8 mouse cellular contexts compared by ENCODE assay signal in genomic region chr11:3267133-3267532, GRCm38 (mm10). TPM values are rescaled to one million over a fixed set of nuclear protein-coding genes. Genes with fewer than 3 reads are reported as not detected.
DNase-seq lines count a peak whose midpoint lies in the region; ATAC-seq lines count a peak whose summit lies in the region.

No protein-coding gene starts in this region.

- peak overlapping the region; percentile 87 for H3K4me3 ChIP-seq in forebrain, embryonic 15.5 days
- H3K4me3 ChIP-seq in liver, embryonic 13.5 days (replicated peaks): peak overlapping the region; percentile 99

- peak; percentile 20 for DNase-seq in CD4-positive, CD25-positive, alpha-beta regulatory T cell, adult 2 months (ENCODE audit: low read depth, low spot score)
- peak; percentile 6 to 10 for DNase-seq in B cell, adult 2 months
- no peak for DNase-seq in liver, embryonic 13.5 days
- no peak for DNase-seq in right cerebral cortex, postnatal 36 days (ENCODE audit: low spot score in 2 of 2)
- DNase-seq in left cerebral cortex, postnatal 4 days: no peak
- DNase-seq in thymus, postnatal 4 days: no peak

- H3K9me3 ChIP-seq in forebrain, embryonic 15.5 days: no peaks in the 10 kb centered on the region
- H3K9me3 ChIP-seq in liver, embryonic 13.5 days (replicated peaks): no peaks in the 10 kb centered on the region

- WGBS in forebrain, embryonic 15.5 days: 51% methylated on average over 7 of the region's 7 CpGs
- WGBS in liver, embryonic 13.5 days (ENCODE audit: insufficient replicate concordance): 29% methylated on average over 7 of the region's 7 CpGs

- peak overlapping the region; percentile 99; the same call in 1 of the 2 replicates for H3K9ac ChIP-seq in forebrain, embryonic 15.5 days (replicated peaks)
- peak overlapping the region; percentile 98 for H3K9ac ChIP-seq in liver, embryonic 13.5 days

- H3K36me3 ChIP-seq in forebrain, embryonic 15.5 days: peaks cover 16% of the 10 kb centered on the region
- peaks cover 22% of the 10 kb centered on the region for H3K36me3 ChIP-seq in liver, embryonic 13.5 days

- no peak for ATAC-seq in CD4-positive, CD25-positive, alpha-beta regulatory T cell, adult 4 months
- no peak for ATAC-seq in forebrain, embryonic 15.5 days (replicated peaks)
- ATAC-seq in liver, embryonic 13.5 days (ENCODE audit: low read depth): no peak

- peak overlapping the region; percentile 39 for H3K4me2 ChIP-seq in forebrain, embryonic 15.5 days (replicated peaks)
- peak overlapping the region; percentile 75 for H3K4me2 ChIP-seq in liver, embryonic 13.5 days

- peak overlapping the region; percentile 95 for H3K27ac ChIP-seq in forebrain, embryonic 15.5 days (replicated peaks)
- peak overlapping the region; percentile 69 for H3K27ac ChIP-seq in liver, embryonic 13.5 days

- H3K4me1 ChIP-seq in forebrain, embryonic 15.5 days: peaks cover 36% of the 10 kb centered on the region
- H3K4me1 ChIP-seq in liver, embryonic 13.5 days (replicated peaks): peaks cover 38% of the 10 kb centered on the region

- H3K27me3 ChIP-seq in forebrain, embryonic 15.5 days: no peaks in the 10 kb centered on the region
- H3K27me3 ChIP-seq in liver, embryonic 13.5 days: no peaks in the 10 kb centered on the region

- intact Hi-C loops in left cerebral cortex, postnatal 4 days (cut with DNase I): no loop called here

RNA-seq across cellular contexts. Expression of gene Drg1, which starts 0.9 kb away (rescaled TPM):
- 100 to 1,000 TPM; 175 to 190 TPM for polyA plus RNA-seq in CD4-positive, CD25-positive, alpha-beta regulatory T cell, adult 4 months (2017; shearing (Covaris generic))
- polyA plus RNA-seq in forebrain, embryonic 15.5 days (2015; fragmentation: Nextera tagmentation; extraction: Ambion mirVana): 249 and 257 TPM in 2 replicates
- polyA plus RNA-seq in liver, embryonic 13.5 days (2015; fragmentation: Nextera tagmentation; extraction: Ambion mirVana): 159 and 171 TPM in 2 replicates
- total RNA-seq in left cerebral cortex, postnatal 4 days (2021): 10 to 100 TPM; 86.1 to 96.8 TPM

RNA-seq across cellular contexts. Expression of gene Patz1, which starts 21.5 kb away (rescaled TPM):
- polyA plus RNA-seq in CD4-positive, CD25-positive, alpha-beta regulatory T cell, adult 4 months (2017; shearing (Covaris generic)): 10 to 100 TPM; 14.2 to 17.7 TPM
- polyA plus RNA-seq in forebrain, embryonic 15.5 days (2015; fragmentation: Nextera tagmentation; extraction: Ambion mirVana): 63.5 and 66.2 TPM in 2 replicates
- polyA plus RNA-seq in liver, embryonic 13.5 days (2015; fragmentation: Nextera tagmentation; extraction: Ambion mirVana): 14.8 and 15.8 TPM in 2 replicates
- total RNA-seq in left cerebral cortex, postnatal 4 days (2021): 10 to 100 TPM; 62.5 to 62.9 TPM

Comparison
In these comparisons a context has a peak if more than half of its experiments do, and no peak if none do; other contexts are left out.
1. DNase-seq: peak in CD4-positive, CD25-positive, alpha-beta regulatory T cell, adult 2 months (single experiment) and B cell, adult 2 months (2 of 2); none in liver, embryonic 13.5 days (single experiment), right cerebral cortex, postnatal 36 days (0 of 2), left cerebral cortex, postnatal 4 days (single experiment) and thymus, postnatal 4 days (single experiment).